Mouse (Mus musculus): ENCODE results near the gene Tmem54.
A peak's percentile ranks its signal among the peaks of the same experiment; 100 is the strongest.

The Tmem54 gene

DNA sequence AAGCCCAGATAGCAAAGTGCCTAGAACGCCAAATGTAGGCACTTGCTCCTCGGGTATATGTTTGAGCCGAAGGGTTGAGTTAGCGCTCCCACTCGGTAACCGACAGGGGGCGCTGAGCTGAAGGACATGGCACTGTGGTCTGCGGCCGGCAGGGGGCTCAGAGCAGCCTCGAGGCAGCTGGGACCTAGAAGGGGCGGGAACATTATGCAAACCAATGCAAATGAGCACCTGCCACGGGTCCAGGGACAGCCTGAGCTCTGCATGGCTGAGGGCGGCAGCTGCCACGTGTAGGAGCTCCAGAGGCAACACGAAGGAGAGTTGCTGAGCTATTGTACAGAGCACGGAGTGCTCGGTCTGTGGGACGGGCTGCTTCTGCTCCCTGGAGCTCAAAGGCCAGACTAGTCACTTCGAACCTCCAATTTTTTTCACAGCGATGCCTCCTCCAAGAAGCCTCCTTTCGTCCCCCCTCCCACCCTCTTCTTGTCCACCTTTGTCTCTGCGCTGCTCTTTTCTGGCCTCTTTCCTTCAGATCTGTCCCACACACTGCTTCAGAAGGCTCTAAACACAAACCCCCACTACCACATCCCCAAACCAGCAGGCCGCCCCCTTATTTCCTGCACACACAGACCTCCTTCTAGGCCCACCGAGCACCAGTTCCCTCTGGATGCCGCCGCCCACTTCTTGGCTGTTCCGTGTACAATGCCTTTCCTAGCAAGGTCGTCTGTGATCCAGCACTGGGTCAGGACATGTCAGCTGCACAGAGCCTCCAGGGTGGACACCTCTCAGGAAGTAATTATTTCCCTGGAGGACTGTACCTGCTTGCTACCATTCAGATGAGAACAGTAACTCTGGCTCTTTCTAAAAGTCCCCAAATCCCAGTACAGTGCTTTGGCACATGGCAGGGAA lies 8.0 kb downstream of the Tmem54 start:
- Histone ChIP-seq H3K36me3 (ENCODE audit: control insufficient read depth, insufficient read depth, low read length, poor library complexity, severe bottlenecking) (no peaks in the 10 kb centered on the region), H3K27me3 (ENCODE audit: control insufficient read depth, insufficient read depth, low read length, poor library complexity, severe bottlenecking) (no peaks in the 10 kb centered on the region)
- peak; percentile 60 for DNase-seq (ENCODE audit: low read depth, low spot score)

DNA sequence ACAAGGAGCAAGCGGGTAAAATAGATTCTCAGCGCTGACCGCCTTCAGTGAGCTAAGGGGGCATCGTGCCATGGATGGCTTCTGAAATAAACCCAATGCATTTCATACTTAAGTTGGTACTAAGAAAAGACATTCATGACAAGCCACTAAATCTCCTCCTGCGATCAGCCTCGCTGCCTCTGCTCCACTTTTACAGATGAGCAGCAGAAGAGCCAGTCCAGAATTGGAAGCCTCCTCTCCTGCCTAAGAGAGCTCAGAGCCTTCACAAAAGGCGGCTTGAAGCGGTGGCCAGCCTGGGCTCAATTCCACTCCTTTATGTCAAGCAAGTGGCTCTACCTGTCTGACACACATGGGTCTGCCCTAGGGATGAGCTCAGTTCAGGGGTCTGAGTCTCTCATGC lies 11.4 kb downstream of the Tmem54 start:
- no peaks in the 10 kb centered on the region for H3K36me3 ChIP-seq (ENCODE audit: control insufficient read depth, insufficient read depth, low read length, poor library complexity, severe bottlenecking)
- DNase-seq (ENCODE audit: low read depth, low spot score): no peak

DNA sequence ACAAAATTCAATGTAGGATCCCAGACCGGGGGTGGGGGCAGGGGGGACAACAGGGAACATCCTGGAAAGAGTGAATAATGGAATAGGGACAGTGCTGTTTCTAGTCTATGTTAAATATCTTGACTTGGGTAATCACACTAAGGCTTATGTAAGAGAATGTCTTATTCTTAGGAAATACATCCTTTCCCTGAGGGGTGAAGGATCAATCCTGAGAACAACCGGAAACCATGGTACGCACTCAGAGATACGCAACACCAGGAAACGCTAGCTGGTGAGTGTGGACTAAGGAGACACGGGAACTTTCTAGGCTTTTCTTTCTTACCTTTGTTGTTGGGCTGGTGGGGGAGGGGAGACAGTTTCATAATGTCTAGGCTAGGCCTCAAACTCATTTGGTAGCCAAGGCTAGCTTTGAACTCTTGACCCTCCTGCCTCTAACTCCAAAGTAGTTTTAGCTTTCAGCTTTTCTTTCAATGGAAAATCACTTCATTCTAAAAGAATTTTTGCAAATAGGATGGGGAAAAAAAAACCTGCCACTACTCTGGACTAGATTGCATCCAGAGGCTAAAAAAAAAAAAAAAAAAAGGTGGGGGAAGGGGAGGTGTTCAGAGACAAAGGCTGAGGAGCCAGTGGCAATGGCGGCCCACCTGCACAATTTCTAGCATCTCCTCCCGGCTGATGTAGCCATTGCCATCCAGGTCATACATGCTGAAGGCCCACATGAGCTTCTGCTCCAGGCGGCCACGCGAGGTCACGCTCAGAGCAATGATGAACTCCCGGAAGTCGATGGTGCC lies 12.6 kb downstream of the Tmem54 start:
- no peaks in the 10 kb centered on the region for H3K27me3 ChIP-seq (ENCODE audit: control insufficient read depth, insufficient read depth, low read length, poor library complexity, severe bottlenecking)
- no peaks in the 10 kb centered on the region for H3K36me3 ChIP-seq (ENCODE audit: control insufficient read depth, insufficient read depth, low read length, poor library complexity, severe bottlenecking)
- no peak for DNase-seq (ENCODE audit: low read depth, low spot score)

More for the DNA sequence above, 11.4 kb downstream of the Tmem54 start:
- H3K27me3 ChIP-seq (ENCODE audit: control insufficient read depth, insufficient read depth, low read length, poor library complexity, severe bottlenecking): no peaks in the 10 kb centered on the region

DNA sequence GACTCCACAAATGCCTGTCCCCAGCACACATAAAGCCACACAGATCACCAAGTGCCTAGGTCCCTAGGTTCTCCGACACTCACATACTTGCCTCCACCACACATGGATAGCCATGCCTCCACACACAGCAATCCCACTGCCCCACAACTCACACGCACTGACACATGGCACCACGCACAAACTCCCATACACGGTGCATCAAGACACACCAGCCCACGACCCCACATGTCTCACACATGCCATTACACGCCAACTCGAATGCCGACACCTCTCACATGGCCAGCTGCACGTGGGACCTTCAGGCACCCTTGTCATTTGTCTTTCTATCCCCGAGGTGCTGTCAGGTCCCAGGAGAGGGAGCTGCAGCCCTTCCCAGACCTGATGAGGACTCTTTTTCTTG lies 14.4 kb downstream of the Tmem54 start:
- H3K36me3 ChIP-seq (ENCODE audit: control insufficient read depth, insufficient read depth, low read length, poor library complexity, severe bottlenecking): no peaks in the 10 kb centered on the region
- H3K27me3 ChIP-seq (ENCODE audit: control insufficient read depth, insufficient read depth, low read length, poor library complexity, severe bottlenecking): no peaks in the 10 kb centered on the region
- DNase-seq (ENCODE audit: low read depth, low spot score): no peak

DNA sequence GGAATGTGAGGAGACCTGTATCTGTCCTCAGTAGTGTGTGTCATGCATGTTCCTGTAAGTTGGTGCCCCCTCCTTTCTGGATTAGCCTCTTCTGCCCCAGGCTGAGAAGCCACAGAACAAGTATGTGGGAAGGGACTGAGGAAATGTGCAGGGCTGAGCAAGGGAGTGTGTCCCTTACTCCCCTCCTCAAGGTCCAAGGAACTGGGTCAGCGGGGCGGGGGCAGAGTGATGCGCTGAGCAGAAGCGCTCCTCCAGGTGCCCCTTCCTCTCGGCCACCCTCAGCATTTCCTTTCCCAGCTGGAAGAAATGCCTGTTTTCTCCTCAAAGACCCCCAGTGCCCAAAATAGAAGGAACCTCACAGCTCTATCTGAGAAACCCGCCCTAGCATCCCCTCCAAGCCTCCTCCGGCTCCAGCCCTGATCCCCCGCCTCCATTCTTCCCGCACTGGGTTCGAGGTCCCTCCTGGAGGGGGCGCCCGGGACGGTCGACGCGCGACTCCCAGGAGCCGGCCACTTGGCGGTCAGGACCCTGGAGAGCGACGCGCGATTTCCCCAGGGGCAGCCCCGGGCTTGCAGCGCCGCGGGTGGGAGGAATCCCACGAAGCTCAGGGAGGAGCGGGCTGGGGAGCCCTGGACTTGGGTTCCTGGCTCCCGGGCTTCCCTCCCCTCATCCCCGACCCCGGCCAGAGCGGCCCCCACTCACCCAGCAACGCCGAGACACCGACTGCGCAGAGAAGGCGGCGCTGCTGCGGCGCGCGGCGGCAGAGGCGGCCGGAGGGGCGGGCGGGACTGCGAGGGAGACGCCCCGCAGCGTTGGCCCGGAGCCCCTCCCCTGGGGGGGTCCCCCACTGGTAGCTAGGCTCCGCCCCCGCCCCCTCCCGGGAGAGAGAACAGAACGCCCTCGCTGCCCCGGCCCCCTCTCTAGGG lies 15.4 kb downstream of the Tmem54 start:
- Histone ChIP-seq H3K36me3 (ENCODE audit: control insufficient read depth, insufficient read depth, low read length, poor library complexity, severe bottlenecking) (no peaks in the 10 kb centered on the region), H3K27me3 (ENCODE audit: control insufficient read depth, insufficient read depth, low read length, poor library complexity, severe bottlenecking) (no peaks in the 10 kb centered on the region; the same call in 1 of the 2 replicates)
- peak; percentile 73 for DNase-seq (ENCODE audit: low read depth, low spot score)

DNA sequence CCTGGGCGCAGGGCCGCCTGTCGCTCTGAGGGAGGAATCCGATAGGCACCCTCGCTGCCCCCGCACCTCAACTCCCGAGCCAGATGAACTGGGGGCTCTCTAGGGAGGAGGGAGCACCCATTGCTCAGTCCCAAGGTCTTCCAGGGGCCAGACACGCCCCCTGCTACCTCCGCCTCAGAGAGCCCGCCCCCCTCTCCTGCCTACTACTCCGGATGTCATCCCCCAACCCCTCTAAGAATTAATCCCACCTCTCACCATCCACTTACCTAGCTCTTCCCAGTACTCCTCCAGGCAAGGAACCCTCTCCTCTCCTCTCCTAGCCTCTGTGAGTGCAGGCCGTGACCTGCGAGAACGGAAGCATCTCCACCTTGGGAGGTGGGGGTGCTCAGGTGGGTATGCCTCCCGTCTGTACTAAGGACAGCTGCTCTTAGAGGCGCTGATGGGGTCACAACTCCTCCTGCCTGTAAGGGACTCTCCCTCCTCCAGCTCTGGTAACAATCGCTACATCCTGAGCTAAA lies 16.3 kb downstream of the Tmem54 start, which contains the start of gene Hpca:
TSS of gene Hpca (minus strand) at position 468 of the 518 bp plus-strand sequence.
- DNase-seq (ENCODE audit: low read depth, low spot score): no peak
- Histone ChIP-seq H3K36me3 (ENCODE audit: control insufficient read depth, insufficient read depth, low read length, poor library complexity, severe bottlenecking) (no peaks in the 10 kb centered on the region), H3K27me3 (ENCODE audit: control insufficient read depth, insufficient read depth, low read length, poor library complexity, severe bottlenecking) (no peaks in the 10 kb centered on the region; the same call in 1 of the 2 replicates)

DNA sequence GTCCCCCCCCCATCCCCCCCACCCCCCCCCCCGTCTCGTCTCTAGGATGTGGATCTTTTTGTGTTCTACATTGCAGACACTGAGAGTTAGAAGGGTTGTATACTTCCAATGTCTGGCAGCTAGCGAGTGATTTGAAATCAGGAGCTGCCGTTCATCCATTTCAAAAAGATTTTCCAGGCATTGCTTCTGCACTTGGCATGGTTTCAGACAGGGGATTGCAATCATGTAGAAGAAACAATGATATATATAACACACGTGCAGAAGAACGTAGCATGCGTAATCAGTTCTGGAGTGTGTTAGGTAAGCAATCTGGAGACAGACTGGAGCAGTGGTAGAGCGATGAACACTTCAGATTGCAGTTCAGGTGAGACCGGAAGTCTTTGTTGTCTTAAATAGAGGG lies 16.8 kb downstream of the Tmem54 start:
- no peaks in the 10 kb centered on the region; the same call in 1 of the 2 replicates for H3K27me3 ChIP-seq (ENCODE audit: control insufficient read depth, insufficient read depth, low read length, poor library complexity, severe bottlenecking)
- no peak for DNase-seq (ENCODE audit: low read depth, low spot score)
- H3K36me3 ChIP-seq (ENCODE audit: control insufficient read depth, insufficient read depth, low read length, poor library complexity, severe bottlenecking): no peaks in the 10 kb centered on the region

DNA sequence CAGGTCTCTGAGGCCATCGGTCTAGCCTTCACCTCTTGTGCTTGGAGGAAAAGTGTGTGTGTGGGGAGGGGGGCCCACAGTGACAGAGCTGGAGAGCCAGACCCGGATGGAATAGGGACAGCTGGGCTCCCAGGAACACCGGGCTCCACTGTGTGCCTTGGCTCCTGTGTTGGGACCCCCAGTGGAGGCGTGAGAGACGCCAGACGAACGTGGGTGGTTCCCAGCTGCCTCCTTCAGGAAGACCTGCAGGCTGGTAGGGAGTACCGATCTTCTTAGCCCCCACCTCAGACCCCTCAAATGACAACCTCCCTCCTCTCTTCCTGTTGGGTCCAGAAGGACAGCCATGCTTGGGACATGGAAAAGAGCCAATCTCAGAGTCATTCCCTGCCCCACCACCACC lies 17.4 kb downstream of the Tmem54 start:
- no peak for DNase-seq (ENCODE audit: low read depth, low spot score)
- Histone ChIP-seq H3K36me3 (ENCODE audit: control insufficient read depth, insufficient read depth, low read length, poor library complexity, severe bottlenecking) (no peaks in the 10 kb centered on the region), H3K27me3 (ENCODE audit: control insufficient read depth, insufficient read depth, low read length, poor library complexity, severe bottlenecking) (no peaks in the 10 kb centered on the region; the same call in 1 of the 2 replicates)

DNA sequence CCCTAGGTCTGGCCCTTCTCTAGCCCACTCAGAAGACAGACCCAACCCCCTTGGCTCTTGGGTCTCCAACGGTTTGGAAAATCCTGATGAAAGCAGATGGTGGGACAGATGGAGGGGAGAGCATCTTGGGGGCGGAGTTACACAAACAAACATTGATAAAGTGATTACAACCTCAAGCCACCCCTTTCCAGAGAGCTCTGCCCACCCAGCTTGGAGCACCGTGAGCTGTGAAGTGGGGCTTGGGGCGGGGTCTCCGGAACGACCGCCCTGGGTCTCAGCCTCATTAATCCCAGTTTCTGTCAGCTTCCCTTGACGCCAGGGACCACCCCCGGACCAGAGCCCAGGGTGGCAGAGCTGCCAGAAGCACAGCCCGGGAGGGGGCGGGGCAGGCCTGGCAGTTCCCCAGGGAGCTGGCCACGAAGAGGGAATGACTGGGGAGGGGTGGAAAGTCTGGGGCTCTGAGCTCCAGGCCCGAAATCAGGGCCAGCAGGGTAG lies 19.4 kb downstream of the Tmem54 start:
- no peak for DNase-seq (ENCODE audit: low read depth, low spot score)

DNA sequence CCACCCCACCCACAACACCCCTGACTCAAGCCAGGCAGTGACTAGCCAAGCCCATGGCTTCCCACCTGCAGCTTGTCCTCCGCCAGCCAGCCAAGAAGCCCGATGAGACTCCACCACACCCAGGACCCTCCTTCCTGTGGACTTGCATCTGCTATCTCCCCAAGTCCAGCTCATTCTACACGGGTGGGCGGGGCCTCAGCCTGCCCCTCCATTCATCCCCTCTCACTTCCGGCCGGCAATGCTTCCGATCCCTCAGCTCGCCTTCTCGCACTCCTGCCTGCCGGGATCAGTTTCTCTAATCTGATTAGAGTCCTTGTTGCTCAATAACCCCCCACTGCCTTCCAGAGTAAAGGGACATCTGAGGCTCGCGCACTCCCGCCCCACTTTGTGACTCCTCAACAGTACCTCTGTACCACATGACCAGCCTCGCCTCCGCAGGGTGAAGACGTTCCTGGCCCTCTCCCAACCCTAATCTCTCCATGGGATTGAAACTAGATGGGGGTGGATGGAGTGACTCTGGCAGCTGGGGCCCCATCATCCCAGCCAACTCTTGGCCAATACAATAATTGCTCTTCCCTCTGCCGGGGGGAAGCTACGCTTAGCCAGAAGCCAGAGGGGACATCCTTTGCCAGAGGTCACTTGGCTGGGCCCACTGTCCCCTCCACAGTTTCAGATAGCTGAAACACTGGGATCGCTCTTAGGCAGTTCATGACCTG lies 20.5 kb downstream of the Tmem54 start:
- DNase-seq (ENCODE audit: low read depth, low spot score): no peak
- H3K27me3 ChIP-seq (ENCODE audit: control insufficient read depth, insufficient read depth, low read length, poor library complexity, severe bottlenecking): no peaks in the 10 kb centered on the region; the same call in none of the 2 replicates
- no peaks in the 10 kb centered on the region for H3K36me3 ChIP-seq (ENCODE audit: control insufficient read depth, insufficient read depth, low read length, poor library complexity, severe bottlenecking)

More for the DNA sequence above, 19.4 kb downstream of the Tmem54 start:
- Histone ChIP-seq H3K27me3 (ENCODE audit: control insufficient read depth, insufficient read depth, low read length, poor library complexity, severe bottlenecking) (no peaks in the 10 kb centered on the region; the same call in none of the 2 replicates), H3K36me3 (ENCODE audit: control insufficient read depth, insufficient read depth, low read length, poor library complexity, severe bottlenecking) (no peaks in the 10 kb centered on the region)

DNA sequence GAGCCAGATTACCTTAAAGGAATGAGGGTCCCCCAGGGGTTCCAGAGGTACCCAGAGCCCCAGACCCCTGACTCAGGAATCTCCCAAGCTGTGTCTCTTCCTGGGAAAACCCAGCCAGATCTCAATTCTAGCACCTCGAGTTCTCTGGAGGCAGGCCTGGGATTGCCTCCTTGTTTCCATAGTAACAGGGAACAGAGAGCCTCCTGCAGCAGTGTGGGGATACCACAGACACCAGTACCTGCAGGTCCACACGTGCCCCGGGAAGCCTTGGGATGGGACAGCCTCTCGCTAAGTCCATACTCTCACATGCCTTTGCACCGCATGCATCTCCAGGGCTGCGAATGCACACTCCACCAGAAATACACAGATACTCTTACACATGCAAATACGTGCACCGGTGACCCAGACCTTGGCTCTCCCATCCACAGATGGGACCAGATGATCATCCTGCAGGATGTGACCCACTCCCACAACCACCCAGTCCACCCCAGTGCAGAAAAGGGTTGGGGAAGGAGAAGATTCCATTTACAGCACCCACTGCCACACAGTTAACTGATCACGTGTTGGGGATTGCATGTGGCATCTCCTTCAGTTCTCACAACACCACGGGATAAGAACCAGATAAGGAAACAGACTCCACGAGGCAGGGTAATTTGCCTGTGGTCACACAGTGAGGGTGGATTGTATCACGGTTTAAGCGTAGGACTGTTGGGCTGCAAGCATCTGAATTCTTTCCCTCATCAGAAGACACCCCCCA lies 23.4 kb downstream of the Tmem54 start:
- no peak for DNase-seq (ENCODE audit: low read depth, low spot score)
- Histone ChIP-seq H3K36me3 (ENCODE audit: control insufficient read depth, insufficient read depth, low read length, poor library complexity, severe bottlenecking) (no peaks in the 10 kb centered on the region), H3K27me3 (ENCODE audit: control insufficient read depth, insufficient read depth, low read length, poor library complexity, severe bottlenecking) (no peaks in the 10 kb centered on the region; the same call in none of the 2 replicates)

DNA sequence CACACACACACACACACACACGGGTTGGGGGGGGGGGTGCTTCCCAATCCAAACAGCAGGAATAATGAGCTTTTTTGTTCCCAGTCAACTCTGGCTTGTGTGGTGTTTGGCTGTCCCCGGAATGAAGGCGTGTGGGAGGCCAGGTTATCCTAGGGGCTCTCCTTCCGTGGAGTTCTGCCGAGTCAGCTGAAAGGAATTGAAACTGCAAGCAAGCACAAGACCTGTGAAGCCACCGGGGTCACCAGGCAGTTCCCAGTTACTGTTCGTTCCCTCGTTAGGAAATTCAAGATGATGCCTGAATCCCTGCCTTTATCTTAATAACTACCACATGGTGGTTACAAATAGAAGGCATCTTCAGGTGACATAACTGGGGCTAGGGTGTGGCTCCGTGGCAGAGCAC lies 24.0 kb downstream of the Tmem54 start:
- H3K27me3 ChIP-seq (ENCODE audit: control insufficient read depth, insufficient read depth, low read length, poor library complexity, severe bottlenecking): no peaks in the 10 kb centered on the region; the same call in none of the 2 replicates
- DNase-seq (ENCODE audit: low read depth, low spot score): no peak
- H3K36me3 ChIP-seq (ENCODE audit: control insufficient read depth, insufficient read depth, low read length, poor library complexity, severe bottlenecking): no peaks in the 10 kb centered on the region

DNA sequence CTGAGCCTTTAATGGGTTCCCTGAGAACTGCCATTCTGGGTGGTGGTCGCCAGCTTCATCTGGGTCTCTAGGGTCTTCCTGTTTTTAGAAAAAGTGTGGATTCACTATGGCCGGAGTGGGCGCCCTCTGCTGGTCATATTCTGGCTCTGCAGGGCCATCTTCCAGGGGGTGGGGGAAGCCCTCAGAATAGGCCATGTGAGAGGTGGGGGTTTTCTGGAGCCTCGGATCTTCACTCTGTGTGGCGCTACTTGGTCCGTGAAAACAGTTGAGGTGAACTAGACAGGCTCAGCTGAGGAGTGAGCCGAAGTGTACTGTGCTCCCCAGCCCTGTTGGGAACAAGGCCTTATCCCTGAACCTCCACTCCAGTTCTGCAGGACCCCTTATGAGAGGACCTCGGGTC lies 24.8 kb downstream of the Tmem54 start:
- DNase-seq (ENCODE audit: low read depth, low spot score): peak; percentile 72
- Histone ChIP-seq H3K27me3 (ENCODE audit: control insufficient read depth, insufficient read depth, low read length, poor library complexity, severe bottlenecking) (no peaks in the 10 kb centered on the region; the same call in none of the 2 replicates), H3K36me3 (ENCODE audit: control insufficient read depth, insufficient read depth, low read length, poor library complexity, severe bottlenecking) (no peaks in the 10 kb centered on the region)

Measured in splenic B cell, adult 2 months (primary cell).